Mouse (Mus musculus) kidney, adult 2 months (tissue): Measurements from ENCODE around the gene Sstr1. TPM values are rescaled to one million over a fixed set of nuclear protein-coding genes. Genes with fewer than 3 reads are reported as not detected.

Experiments
- DNase-seq: peaks from one replicate; pipeline ENCODE4 v3.0.0; 2021
- H3K27ac ChIP-seq: fragments of 200-500 bp; 2 replicates; pipeline ENCODE4 v1.5.1; 2012; ENCODE audit warnings: low read depth, low read length, control low read depth, inconsistent platforms; ENCODE audit not compliant: insufficient read depth
- H3K27me3 ChIP-seq: fragments of 200-500 bp; replicated peaks from 2 replicates; pipeline ENCODE4 v1.6.1; 2012; ENCODE audit warnings: mild to moderate bottlenecking, moderate library complexity, low read length, inconsistent platforms; ENCODE audit not compliant: control insufficient read depth, insufficient read depth
- H3K36me3 ChIP-seq: fragments of 200-500 bp; 2 replicates; pipeline ENCODE4 v1.6.1; 2012; ENCODE audit warnings: mild to moderate bottlenecking, moderate library complexity, low read length, inconsistent platforms; ENCODE audit not compliant: control insufficient read depth, insufficient read depth
- H3K4me1 ChIP-seq: fragments of 200-500 bp; 2 replicates; pipeline ENCODE4 v1.6.1; 2011; ENCODE audit warnings: low read length; ENCODE audit not compliant: control insufficient read depth, insufficient read depth
- H3K4me3 ChIP-seq: fragments of 200-500 bp; 2 replicates; pipeline ENCODE4 v1.5.1; 2011; ENCODE audit warnings: mild to moderate bottlenecking, low read depth, low read length, control low read depth; ENCODE audit not compliant: insufficient read depth
- CTCF ChIP-seq: fragments of 200-500 bp; conservative IDR thresholded peaks from 2 replicates; pipeline ENCODE4 v1.5.1; 2011; ENCODE audit warnings: low read depth, mild to moderate bottlenecking, control low read depth, low read length, moderate library complexity, mixed read lengths; ENCODE audit not compliant: insufficient read depth, insufficient read length
- POLR2A ChIP-seq: fragments of 200-500 bp; IDR thresholded peaks from one replicate; pipeline ENCODE4 v1.6.1; 2011; ENCODE audit warnings: low read depth, low read length, control low read depth
- WGBS: fragments of 180-500 bp; shearing (Covaris S2); methylation state at CpG from one replicate; pipeline ENCODE4 v1.1.7; 2018; 5-methylcytosine and 5-hydroxymethylcytosine counted together
- polyA plus RNA-seq: library from polyadenylated mRNA; depleted of rRNA; stranded (reverse); fragments of >200 nt; gene quantifications from 2 replicates; pipeline ENCODE4 v1.2.3, GENCODE M21; 2012; rRNA removed

Gene Sstr1
- 0.14 and 0.20 TPM in 2 replicates for polyA plus RNA-seq

GRCm38 (mm10) chr12:58211163-58212071 is at the start of gene Sstr1:
TSS of gene Sstr1 (plus strand) at chr12:58211772.
- Histone ChIP-seq H3K4me3 (peak within 1 kb of the TSS; percentile 53; the same call in 1 of the 2 replicates), H3K4me1 (no peaks in the 10 kb centered on the region), H3K27ac (no peak within 1 kb of the TSS), H3K36me3 (no peaks in the 10 kb centered on the region), H3K27me3 (peaks cover 4% of the 10 kb centered on the region; the same call in 1 of the 2 replicates)
- 39% methylated on average over 21 of the region's 21 CpGs for WGBS
- peak; percentile 41 for DNase-seq
- TF ChIP-seq CTCF, result no peak
- no peak for TF ChIP-seq POLR2A

- WGBS, result 91% methylated on average over 1 of the region's 1 CpGs
- Histone ChIP-seq H3K27ac (no peak overlapping the region), H3K36me3 (no peaks in the 10 kb centered on the region), H3K4me1 (no peaks in the 10 kb centered on the region), H3K27me3 (no peaks in the 10 kb centered on the region), H3K4me3 (no peak overlapping the region)
- DNase-seq, result no peak
- TF ChIP-seq POLR2A (no peak), CTCF (no peak)
Measured at GRCm38 (mm10) chr12:58198810-58199209, 12.8 kb upstream of the Sstr1 start.

DNA sequence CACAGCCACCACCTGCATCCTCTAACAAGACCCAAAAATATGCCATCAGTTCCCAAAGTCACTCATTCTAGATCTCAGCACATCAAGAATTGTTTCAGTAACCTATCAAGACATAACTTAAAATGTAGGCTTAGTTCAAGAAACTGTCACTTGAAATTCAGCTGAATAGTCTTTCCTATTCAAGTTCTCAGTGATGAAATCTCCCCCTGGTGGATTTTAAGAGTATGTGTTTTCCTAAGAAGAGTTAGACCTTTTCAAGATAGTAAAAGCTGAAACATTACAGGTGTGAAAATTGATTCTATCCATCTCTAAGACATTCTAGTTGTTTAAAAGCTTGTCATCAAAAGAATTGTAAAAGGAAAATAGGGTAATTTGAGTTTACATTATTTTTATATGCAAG is 10.4 kb upstream of the Sstr1 start:
- no peaks in the 10 kb centered on the region for H3K36me3 ChIP-seq
- TF ChIP-seq CTCF, result no peak
- no peak for DNase-seq
- H3K4me1 ChIP-seq, result no peaks in the 10 kb centered on the region
- H3K27me3 ChIP-seq, result no peaks in the 10 kb centered on the region
- no peak overlapping the region for H3K4me3 ChIP-seq
- H3K27ac ChIP-seq, result no peak overlapping the region

GRCm38 (mm10) chr12:58207956-58208355 is 3.6 kb upstream of the Sstr1 start:
- no peaks in the 10 kb centered on the region for H3K36me3 ChIP-seq
- TF ChIP-seq CTCF, result no peak
- no peak for TF ChIP-seq POLR2A
- no peak for DNase-seq
- no peak overlapping the region for H3K4me3 ChIP-seq
- no peaks in the 10 kb centered on the region for H3K4me1 ChIP-seq
- no peak overlapping the region for H3K27ac ChIP-seq
- WGBS, result 87% methylated on average over 1 of the region's 1 CpGs
- peaks cover 3% of the 10 kb centered on the region; the same call in 1 of the 2 replicates for H3K27me3 ChIP-seq

DNA sequence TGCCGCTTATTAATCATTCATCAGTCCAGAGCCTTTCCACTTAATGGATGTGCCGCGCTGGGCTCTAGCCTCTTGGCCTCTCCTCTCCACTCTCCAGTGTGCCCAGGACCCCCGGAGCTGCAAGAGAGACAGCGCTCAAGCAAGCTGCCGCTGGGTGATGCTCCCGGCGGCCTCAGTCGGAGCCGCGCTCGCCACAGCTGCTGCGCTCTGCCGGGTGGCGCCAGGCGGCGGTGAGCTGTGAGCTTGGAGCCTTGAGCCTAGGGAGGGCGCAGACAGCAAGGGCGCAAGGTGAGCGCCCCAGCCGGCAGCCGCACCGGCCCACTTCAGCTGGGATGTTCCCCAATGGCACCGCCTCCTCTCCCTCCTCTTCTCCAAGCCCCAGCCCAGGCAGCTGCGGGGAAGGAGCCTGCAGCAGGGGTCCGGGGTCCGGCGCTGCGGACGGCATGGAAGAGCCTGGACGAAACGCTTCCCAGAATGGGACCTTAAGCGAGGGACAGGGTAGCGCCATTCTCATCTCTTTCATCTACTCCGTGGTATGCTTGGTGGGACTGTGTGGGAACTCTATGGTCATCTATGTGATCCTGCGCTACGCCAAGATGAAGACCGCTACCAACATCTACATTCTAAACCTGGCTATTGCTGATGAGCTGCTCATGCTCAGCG is 820 bp downstream of the Sstr1 start:
- Histone ChIP-seq H3K27ac (no peak overlapping the region), H3K27me3 (peaks cover 4% of the 10 kb centered on the region; the same call in 1 of the 2 replicates), H3K4me1 (no peaks in the 10 kb centered on the region), H3K4me3 (peak overlapping the region; percentile 53; the same call in 1 of the 2 replicates), H3K36me3 (no peaks in the 10 kb centered on the region)
- WGBS, result 2% methylated on average over 39 of the region's 39 CpGs
- DNase-seq, result peak; percentile 12
- TF ChIP-seq POLR2A, result no peak
- TF ChIP-seq CTCF, result no peak

- DNase-seq, result no peak
- no peaks in the 10 kb centered on the region for H3K4me1 ChIP-seq
- H3K27ac ChIP-seq, result no peak overlapping the region
- WGBS, result 2% methylated on average over 29 of the region's 29 CpGs
- H3K27me3 ChIP-seq, result peaks cover 4% of the 10 kb centered on the region; the same call in 1 of the 2 replicates
- TF ChIP-seq POLR2A (no peak), CTCF (no peak)
- peak overlapping the region; percentile 53; the same call in 1 of the 2 replicates for H3K4me3 ChIP-seq
- H3K36me3 ChIP-seq, result no peaks in the 10 kb centered on the region
Measured at GRCm38 (mm10) chr12:58212924-58213450, 1.4 kb downstream of the Sstr1 start.
